Mouse (Mus musculus) induced T-regulatory cell, adult 2 months (primary cell): Measurements from ENCODE around the gene Ube2s.
"Not testable (repeated sequence)": the region's sequence is repeated elsewhere in the genome, so short reads cannot be mapped to it uniquely, and the experiment has no call there.

Source experiments
- DNase-seq: peaks from one replicate; pipeline ENCODE4 v3.0.0-alpha.2; 2012; ENCODE audit warnings: low read depth

The Ube2s gene

DNA sequence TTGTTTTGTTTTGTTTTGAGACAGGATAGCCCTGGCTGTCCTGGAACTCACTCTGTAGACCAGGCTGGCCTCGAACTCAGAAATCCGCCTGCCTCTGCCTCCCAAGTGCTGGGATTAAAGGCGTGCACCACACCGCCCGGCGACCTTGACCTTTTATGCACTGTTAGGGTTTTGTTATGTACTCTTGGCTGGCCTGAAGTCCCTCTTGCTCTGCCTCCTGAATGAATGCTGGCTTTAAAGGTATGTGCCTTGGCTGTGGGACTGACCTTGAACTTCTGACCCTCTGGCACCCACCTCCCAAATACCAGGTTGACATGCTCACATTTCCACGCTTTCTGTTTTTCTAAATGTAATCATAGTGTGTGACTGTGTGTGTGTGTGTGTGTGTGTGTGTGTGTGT, 8.5 kb upstream of the Ube2s start:
- not testable (repeated sequence) for DNase-seq

DNA sequence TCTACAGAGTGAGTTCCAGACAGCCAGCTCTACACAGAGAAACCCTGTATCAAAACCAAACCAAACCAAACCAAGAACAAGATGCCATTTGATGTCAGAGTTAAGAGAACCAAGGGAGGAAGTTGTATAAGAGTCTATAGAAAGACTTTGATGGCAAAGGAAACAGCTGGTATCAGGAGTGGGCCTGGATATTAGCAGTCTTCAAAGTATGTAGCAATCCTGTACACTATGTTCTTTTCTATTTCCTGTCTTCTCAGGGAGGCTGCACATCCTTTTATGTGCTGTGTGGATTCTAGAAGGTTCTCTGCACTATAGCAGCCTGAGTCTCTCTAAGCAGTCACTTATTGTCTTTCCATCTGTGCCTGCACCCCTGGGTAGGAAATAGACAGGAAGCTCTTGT, 4.2 kb upstream of the Ube2s start:
- DNase-seq = no peak

DNA sequence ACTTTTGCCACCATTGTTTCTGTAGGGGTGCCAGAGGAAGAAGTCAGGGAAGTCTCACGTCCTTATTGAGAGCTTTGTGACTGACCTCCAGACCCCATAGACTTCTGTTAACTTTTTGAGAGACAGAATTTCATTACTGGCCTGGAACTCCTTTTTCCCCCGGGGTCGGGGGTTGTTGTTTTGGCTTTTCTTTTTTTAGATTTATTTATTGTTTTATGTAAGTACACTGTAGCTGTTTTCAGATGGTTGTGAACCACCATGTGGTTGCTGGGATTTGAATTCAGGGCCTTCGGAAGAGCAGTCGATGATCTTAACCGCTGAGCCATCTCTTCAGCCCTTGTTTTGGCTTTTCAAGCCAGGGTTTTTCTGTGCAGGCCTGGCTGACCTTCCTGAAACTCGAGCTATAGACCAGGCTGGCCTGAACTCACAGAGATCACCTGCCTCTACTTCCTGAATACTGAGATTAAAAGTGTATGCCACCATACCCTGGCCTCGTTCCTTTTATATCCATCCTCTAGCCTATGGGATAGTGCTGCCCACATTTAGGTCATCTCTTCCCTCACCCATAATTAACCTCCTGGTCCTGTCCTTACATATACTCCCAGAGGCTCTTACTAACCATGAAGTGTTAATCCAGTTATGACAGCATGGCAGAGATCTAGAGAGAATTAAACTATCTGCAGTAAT, 858 bp upstream of the Ube2s start:
- peak; percentile 48 for DNase-seq

DNA sequence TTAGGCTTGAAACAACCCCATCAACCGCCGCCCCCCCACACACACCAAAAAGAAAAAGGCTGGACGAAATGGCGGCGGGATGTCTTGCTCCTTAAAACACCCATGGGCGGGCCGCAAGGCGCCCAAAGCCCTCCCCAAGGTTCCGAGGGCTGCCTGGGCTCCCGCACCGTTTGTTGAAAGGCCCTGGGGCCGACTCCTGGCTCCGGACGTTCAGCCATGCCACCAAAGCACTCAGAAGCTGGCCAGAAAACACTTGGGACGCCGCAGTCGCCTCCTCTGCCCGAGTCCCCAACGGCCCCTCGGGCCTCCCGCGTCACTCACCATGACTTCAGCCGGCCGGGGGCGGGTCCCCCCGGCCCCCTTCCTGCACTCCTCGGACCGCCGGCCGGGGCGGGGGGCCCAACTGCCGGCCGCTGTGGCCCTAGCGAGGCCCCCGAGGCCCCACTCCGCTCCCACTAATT, 518 bp downstream of the Ube2s start:
- DNase-seq = peak; percentile 68

DNA sequence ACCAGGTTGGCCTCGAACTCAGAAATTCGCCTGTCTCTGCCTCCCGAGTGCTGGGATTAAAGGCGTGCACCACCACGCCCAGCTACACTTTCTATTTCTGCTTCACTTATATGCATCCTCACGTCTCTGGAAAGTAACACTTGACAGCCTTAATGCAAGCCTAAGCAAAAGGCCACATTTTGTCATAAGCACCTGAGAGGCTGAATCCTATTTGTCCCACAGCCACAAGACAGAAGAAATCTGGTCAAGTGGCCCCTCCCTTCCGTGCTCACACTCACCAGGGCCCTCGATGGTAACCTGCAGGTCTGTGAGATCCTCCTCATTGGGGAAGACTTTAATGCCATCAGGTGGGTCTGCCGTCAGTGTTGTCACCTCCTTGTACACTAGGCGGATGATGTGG, 1.3 kb downstream of the Ube2s start:
- DNase-seq = peak; percentile 55

DNA sequence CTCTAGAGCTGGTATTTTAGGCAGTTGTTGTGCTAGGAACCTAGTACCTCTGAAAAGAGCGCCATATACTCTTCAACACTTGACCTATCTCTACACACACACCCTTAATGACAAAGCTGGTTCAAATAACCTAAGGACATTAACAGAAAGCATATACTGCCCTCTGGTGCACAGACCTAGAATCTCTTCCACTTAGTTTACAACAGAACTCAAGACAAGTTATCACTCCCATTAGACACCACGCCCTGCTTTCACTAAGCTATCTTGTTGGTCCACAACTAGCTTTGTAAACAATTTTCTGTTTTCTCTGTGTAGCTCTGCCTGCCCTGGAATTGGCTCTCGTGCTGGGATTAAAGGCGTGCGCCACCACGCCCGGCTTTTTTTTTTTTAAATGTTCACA, 5.7 kb downstream of the Ube2s start:
- peak; percentile 79 for DNase-seq

DNA sequence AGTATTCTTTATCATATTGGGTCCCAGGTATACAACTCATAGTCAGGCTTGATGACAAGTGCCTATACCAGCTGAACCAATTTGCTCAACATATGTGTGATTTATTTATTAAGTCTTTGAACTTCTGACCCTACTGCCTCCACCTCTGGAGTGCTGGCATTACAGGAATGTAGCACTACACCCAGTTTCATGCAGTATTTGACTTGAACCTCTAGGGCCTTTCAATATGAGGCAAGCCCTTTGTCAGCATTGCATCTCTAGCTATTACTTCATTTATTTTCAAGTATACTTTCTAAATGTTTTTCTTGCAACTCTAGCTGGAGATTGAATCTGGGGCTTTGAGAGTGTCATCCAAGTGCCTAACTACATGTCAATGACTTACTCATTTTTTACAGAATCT, 10.1 kb downstream of the Ube2s start:
- no peak for DNase-seq

DNA sequence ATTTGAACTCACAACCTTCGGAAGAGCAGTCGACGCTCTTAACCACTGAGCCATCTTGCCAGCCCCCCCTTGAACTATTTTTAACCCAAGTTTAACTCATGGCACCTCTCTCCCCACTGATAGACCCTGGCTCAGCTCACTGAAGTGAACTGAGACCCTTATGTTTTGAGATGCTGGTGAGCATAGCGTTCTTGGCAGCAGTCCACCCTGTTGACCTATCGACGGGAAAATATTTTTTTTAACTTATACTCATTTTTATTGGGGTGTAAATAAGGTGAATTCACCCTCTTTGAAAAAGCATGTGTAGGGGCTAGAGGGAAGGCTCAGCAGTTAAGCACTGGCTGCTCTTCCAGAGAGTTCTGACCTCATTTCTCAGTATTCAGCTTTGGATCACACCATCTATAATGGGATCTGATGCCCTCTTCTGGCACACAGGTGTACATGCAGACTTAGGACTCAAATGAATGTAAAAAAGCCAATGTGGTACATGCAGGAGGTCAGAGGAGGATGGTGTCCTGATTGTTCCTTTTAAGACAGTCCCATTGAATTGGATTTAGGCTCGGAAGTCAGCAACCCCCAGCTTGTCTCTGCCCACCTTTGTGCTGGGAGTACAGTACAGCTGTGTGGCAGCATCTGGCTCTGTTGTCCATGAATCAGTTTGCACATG, 16.5 kb downstream of the Ube2s start:
- DNase-seq = peak; percentile 75

DNA sequence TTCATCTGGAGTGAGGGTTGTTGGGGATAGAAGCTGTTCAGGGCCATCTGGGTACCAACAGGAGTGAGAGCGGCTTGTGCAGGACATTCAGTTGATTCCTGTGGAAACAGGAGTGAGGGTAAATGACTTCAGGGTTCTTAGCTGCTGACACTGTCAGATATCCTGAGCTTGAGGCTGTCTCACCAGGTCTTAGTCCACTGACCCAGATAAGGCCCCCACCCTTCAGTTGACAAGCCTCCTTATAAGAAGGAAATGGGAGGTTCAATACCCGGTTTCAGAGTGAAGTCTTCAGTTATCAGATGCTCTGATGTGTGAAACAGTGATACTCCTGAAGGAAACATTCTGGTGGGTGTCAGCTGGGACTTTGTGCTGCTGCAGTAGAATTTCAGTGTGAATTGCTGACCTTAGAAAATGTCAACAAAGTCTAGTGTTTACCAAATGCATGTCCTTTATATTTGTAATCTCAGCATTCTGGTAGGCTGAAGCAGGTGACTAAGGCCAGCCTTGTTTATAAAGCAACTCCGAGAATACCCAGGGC, 17.7 kb downstream of the Ube2s start:
- no peak for DNase-seq

DNA sequence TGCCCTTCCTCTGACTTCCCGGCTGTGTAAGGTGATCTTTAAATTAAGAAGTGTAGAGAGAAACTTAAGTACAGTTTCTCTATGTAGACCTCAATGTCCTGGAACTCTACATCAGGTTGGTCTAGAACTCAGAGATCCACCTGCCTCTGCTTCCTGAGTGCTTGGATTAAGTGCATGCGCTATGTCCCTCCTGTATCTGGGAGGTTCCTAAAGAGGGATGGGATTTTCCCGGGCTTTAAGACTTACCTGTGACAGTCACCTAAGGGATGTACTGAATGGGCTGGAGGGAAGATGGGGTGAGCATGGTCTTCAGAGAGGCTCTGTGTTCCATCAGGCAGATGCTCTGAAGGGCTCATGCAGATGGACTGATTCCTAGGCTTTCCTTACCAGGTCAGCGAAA, 18.7 kb downstream of the Ube2s start:
- DNase-seq = no peak

DNA sequence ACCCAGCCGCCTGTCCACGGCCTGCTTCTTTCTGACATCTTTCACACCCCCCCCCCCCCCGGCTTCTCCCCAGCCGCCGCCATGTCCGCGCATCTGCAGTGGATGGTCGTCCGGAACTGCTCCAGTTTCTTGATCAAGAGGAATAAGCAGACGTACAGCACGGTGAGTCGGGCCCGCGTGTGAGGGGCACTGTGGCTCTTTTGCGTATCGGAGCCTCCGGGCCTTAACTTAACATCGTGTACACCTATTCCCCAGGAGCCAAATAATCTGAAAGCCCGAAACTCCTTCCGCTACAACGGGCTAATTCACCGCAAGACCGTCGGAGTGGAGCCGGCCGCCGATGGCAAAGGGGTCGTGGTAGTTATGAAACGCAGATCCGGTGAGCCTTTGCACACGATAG, 19.1 kb downstream of the Ube2s start:
- not testable (repeated sequence) for DNase-seq

DNA sequence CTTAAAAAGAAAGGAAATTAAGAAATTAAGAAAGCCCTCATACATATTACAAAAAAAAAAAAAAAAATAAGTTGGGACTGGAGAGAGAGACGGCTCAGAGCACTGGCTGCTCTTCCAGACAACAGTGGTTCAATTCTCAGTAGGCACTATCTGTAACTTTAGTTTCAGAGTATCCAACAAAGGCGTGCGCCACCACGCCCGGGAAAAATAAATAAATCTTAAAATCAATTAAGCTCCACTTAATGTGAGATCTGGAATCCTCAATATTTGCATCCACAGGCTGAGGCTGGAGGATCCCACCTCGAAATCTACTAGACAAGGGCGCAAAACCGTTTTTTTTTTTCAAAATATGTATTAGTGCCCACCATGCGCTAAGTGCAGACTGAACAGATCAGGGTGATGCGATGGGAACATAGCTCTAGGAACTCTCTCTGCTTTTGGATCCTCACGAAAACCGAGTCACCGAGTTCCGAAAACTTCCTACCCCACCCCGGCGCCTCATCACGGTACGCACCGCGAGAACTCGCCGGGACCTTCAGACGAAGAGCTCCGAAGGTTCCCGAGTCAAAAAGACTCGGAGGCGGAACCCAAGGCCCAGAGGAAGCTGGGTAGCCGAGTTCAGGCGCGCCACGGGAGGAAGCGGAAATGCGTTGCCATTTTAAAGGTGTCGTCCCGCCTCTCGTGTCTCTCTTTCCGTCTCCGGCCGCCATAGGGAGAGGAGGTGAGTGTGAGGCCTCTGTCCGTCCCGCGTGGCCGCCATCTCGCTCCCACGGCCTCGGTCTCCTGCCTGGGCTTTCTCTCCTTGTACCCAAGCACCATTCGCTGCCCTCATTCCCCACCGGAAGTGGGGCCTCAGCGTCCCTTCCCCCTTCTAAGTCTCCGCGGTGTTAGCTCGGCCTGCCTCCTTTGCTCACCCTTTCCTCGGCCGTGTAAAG, 19.8 kb downstream of the Ube2s start, which contains the start of gene Rpl28:
Gene Rpl28, plus strand, starts transcription at position 597 of the 935 bp plus-strand sequence.
- DNase-seq = peak; percentile 99

DNA sequence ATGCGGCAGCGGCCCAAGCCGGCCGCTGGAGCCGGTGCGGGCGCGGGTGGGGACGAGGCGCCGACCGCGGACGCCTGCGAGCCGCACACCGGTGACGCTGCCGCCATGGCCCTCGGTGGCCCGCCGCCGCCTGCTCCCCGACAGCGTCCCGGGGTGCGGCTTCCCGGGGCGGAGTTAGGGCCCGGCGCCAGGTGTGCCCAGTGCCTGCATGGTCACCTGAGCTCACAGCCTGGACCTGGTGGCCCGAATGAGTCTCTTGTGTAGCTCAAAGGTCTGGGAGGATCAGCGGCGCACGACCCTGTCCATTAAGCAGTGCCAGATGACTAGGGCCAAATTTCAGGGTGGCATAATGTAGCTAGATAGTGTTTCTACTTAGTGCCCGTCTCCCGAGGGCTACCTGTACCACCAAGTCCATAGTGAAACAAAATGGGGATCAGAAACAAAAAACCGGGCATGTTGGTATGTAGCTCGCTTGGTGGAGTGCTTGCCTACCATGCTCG, 22.9 kb downstream of the Ube2s start, which contains the start of gene Tmem238:
Gene Tmem238, minus strand, starts transcription at position 221 of the 500 bp plus-strand sequence.
- DNase-seq = peak; percentile 57

DNA sequence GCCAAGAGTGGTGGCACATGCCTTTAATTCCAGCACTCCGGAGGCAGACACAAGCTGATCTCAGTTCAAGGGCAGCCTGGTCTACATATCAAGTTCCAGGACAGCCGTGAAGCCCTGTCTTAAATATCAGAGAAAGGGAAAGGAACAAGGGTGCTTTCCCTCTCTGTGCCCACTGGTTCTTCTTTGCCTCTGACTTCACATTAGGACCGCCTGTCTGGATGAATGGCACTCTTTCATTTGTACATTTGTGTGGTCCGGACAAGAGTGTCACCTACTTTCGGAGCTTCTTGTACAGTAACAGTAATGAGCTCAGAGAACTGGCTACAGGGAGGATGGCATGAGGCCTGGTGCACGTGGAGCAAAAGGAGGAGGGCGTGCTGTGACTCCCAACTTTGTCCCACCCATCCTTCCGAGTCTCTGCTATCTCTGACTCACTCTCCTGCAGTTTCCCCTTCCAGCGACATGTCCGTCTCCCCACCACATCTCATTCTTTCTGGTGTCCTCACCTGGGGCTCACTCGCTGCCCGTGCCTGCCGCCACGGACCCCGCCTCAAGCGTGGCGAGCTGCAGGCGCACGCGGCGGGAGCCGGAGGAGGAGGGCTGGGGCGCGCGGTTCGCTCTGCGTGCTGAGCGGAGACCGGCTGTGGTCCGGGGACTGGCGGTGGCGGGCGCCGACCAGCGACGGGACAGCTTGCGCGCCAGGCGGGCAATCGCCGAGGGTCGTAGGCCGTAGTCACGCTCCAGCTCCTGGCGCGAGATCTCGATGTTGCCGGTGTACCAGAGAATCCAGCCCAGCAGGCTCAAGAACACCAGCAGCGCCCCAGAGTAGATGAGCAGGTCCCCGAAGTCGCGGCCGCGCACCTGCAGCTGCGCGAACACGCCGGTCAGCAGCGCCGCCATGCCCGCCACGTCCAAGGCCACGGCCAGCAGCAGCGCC, 23.6 kb downstream of the Ube2s start:
- DNase-seq = peak; percentile 66

DNA sequence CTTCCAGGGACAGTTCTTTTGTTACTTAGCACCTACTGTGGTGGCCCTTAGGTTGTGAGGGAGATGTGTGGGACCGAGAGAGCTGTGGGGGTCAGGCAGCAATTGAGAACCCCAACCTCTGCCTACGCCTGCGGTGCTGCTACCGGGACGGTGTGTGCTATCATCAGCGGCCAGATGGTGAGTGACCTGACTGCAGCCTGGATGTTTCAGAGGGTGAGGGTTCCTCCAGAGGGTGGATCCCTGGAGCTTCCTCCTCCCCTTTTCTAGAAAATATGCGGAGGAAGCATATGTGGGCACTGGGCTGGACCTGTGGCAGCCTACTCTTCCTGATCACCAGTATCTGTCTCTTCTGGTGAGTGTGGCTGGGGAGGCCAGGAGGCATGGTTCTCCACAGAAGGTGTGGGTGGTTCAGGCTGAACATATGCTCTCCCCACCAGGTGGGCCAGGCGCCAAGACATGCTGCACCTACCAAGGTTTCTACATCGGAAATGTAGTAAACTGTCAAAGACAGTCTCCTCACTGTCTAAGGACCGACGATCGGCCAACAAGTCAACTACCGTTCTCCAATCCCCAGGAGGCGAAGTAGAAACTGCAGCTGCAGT, 28.6 kb downstream of the Ube2s start:
- DNase-seq = no peak

DNA sequence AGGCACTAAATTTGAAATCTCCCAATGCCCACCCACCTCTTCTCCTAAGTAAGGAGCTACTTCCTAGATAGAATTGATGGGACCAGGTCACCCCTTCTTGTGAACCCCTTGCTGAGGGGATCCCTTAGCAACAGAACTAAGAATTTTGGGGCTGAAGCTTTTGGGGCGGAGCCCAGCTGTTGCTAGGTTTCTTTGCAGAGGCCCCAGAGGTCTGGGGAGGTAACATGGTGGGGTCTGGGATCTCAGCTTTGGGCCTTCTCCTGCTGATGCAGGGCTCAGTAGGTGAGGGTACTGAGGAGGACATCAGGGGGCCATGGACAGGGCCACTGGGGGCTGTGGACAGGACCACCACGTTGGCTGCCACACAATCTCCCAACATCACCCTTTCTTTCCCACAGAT, 29.6 kb downstream of the Ube2s start, which contains the start of the genes Il11 and Tmem190:
Gene Il11, minus strand, starts transcription at position 101 of the 400 bp plus-strand sequence.
Gene Tmem190, plus strand, starts transcription at position 179 of the 400 bp plus-strand sequence.
- no peak for DNase-seq

DNA sequence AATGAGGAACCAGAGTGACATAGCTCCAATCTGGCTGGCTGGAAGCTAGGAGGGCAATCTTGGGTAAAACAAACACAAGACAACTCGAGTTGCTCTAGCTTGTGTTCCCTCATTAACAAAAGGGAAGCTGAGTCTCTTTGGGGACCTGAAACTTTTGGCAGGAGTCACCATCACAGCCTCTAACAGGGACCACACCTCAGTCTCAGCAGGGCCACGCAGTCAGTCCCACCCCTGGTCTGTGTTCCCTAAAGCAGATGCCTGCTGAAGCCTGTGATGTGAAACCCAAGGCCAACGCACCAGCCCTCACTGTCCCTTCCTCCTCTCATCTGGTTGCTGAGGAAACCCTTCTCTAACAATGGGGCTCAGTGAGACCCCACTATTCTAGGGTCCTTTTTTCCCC, 30.3 kb downstream of the Ube2s start:
- no peak for DNase-seq

DNA sequence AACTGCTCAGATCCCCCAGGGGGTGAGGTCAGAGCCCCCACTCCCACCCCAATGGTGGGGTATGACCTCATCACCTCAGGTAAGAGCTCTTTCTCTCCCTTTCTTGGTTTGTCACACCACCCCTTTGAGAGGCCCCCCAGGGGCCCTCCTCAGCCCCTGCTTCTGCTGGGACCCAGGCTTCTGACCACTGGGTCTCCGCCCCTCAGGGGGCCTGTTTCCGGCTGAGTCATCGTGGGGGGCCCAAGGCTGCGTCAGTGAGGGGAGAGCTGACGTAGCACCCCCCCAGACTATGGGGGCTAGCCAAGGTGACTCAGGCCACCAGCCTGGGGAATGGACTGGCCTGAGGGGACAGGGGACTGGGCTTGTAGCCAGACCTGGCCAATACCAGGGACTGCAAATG, 32.5 kb downstream of the Ube2s start:
- DNase-seq = no peak

DNA sequence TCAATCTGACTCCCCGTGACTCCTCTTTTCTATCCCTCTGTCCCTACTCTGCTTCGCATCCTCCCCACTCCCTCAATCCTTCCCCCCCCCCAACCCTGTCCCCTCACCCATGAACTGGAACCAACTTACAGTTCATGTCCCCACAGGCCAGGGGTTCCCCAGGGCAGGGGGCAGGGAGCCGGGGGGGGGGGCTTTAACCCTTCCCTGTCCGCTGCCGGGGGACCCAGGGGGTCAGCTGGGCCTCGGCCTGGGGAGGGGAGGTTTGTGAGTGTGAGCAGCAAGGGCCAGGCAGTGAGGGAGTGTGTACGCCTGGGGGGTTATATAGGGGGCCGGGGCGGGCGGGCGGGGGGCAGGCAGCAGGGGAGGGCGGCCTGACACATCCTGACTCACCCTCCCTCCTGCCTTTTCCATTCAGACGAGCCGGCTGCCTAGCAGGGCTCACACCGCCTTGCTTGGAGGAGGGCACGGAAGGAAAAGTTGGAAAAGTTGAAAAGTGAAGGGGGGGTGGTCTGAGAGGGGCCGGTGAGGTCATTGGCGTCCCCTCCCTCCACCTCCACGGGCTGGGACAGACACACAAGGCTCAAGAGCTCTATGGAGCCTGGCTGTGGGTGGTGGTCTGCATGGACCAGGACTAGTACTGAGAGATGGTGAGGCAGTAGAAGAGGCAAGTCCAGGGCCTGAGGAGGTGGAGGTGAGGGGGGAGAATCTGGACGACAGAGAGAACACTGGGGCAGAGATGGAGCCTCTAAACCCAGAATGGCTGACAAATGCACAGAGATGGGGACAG, 34.3 kb downstream of the Ube2s start:
- no peak for DNase-seq
